ENCODE assay signal across 10 mouse cellular contexts in the genomic region with DNA sequence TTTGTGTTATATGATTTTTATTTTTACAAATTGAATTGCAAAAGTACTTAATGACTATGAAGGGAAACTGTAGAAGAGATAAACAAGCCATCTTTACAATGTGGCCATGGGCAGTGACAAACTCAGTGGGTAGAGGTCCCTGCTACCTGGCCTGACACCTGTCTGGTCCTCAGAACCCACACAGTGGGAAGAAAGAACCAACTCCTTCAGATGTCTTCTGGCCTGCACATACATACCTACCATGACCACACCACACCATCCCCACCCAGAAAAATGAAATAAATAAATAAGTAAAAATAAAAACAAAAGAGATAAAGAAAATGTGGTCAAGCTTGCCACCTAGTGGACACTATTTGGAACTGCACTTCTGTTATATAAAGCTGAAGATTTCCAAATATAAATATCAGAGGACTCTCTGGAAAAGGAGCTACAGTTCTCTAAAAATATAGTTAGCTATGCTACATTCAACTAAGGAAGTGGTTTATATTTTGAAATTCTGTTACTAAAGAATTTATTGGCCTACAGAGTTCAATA. TPM values are rescaled to one million over a fixed set of nuclear protein-coding genes. Genes with fewer than 3 reads are reported as not detected.
DNase-seq lines count a peak whose midpoint lies in the region; ATAC-seq and TF ChIP-seq lines count a peak whose summit lies in the region.
"Had no signal": no experiment of that assay in that cellular context is flagged by ENCODE, and none has a peak within 500 bp of the region (broad histone marks: within the 10 kb centered on the region; RNA-seq: fewer than 3 reads in every experiment).

No protein-coding gene starts in this region.

- H3K36me3 ChIP-seq in forebrain, embryonic 13.5 days (ENCODE audit: poor library complexity, severe bottlenecking), result peaks cover 17% of the 10 kb centered on the region
- peaks cover 44% of the 10 kb centered on the region for H3K36me3 ChIP-seq in forebrain, embryonic 10.5 days (replicated peaks)
- no peaks in the 10 kb centered on the region for H3K36me3 ChIP-seq in liver, adult 2 months (ENCODE audit: control insufficient read depth, insufficient read depth, low read length)
- peaks cover 5% of the 10 kb centered on the region; the same call in 1 of the 2 replicates for H3K36me3 ChIP-seq in liver, embryonic 12.5 days
- H3K36me3 ChIP-seq: stomach, embryonic 15.5 days had no signal

- H3K4me1 ChIP-seq in forebrain, embryonic 13.5 days, result no peaks in the 10 kb centered on the region
- H3K4me1 ChIP-seq in forebrain, embryonic 10.5 days, result no peaks in the 10 kb centered on the region
- no peaks in the 10 kb centered on the region for H3K4me1 ChIP-seq in liver, adult 2 months (ENCODE audit: control insufficient read depth, insufficient read depth, low read length)
- H3K4me1 ChIP-seq in liver, embryonic 12.5 days, result no peaks in the 10 kb centered on the region
- H3K4me1 ChIP-seq: heart, embryonic 13.5 days; stomach, embryonic 15.5 days had no signal

- H3K79me2 ChIP-seq in liver, adult 2 months (ENCODE audit: control insufficient read depth, insufficient read depth, low read length), result no peaks in the 10 kb centered on the region

- no peak overlapping the region for H3K9ac ChIP-seq in forebrain, embryonic 13.5 days
- H3K9ac ChIP-seq in liver, adult 2 months (ENCODE audit: low read depth, low read length), result no peak overlapping the region
- no peak overlapping the region for H3K9ac ChIP-seq in liver, embryonic 12.5 days
- H3K9ac ChIP-seq: heart, embryonic 13.5 days; stomach, embryonic 15.5 days had no signal

- DNase-seq in forebrain, embryonic 10.5 days (ENCODE audit: extremely low spot score, low spot score), result no peak
- DNase-seq in liver, adult 2 months (ENCODE audit: extremely low read depth, low read depth, low spot score), result peak; percentile 15
- peak; percentile 18 for DNase-seq in MEL-GATA-1-ER (ENCODE audit: extremely low read depth, low read depth)
- DNase-seq in mesoderm, embryonic 11.5 days (ENCODE audit: low read depth, low spot score), result peak; percentile 25
- no peak for DNase-seq in spleen, postnatal 14 days (ENCODE audit: low spot score in 2 of 2)
- no peak for DNase-seq in ovary, adult 18-20 months (ENCODE audit: low spot score)

- no peak overlapping the region for H3K4me2 ChIP-seq in forebrain, embryonic 13.5 days
- H3K4me2 ChIP-seq in liver, embryonic 12.5 days, result no peak overlapping the region
- H3K4me2 ChIP-seq: heart, embryonic 13.5 days; stomach, embryonic 15.5 days had no signal

- no peak overlapping the region for H3K4me3 ChIP-seq in forebrain, embryonic 13.5 days
- no peak overlapping the region for H3K4me3 ChIP-seq in forebrain, embryonic 10.5 days
- H3K4me3 ChIP-seq in liver, adult 2 months (ENCODE audit: insufficient read depth, low read depth, low read length), result no peak overlapping the region
- H3K4me3 ChIP-seq in liver, embryonic 12.5 days, result no peak overlapping the region
- H3K4me3 ChIP-seq: heart, embryonic 13.5 days; stomach, embryonic 15.5 days had no signal

- no peaks in the 10 kb centered on the region for H3K9me3 ChIP-seq in forebrain, embryonic 13.5 days (replicated peaks)
- H3K9me3 ChIP-seq in forebrain, embryonic 10.5 days, result no peaks in the 10 kb centered on the region
- H3K9me3 ChIP-seq in liver, embryonic 12.5 days (replicated peaks), result no peaks in the 10 kb centered on the region
- H3K9me3 ChIP-seq: heart, embryonic 13.5 days; stomach, embryonic 15.5 days had no signal

- TF ChIP-seq POLR2A in liver, adult 2 months (IDR thresholded peaks at IDR 0.05; ENCODE audit: extremely low read depth, insufficient read depth, low read length), result no peak

- TF ChIP-seq CTCF in liver, adult 2 months (IDR thresholded peaks at IDR 0.05; ENCODE audit: low read depth, low read length), result peak; percentile 25; the same call in 1 of the 2 replicates

- no peak overlapping the region for H3K27ac ChIP-seq in forebrain, embryonic 13.5 days
- H3K27ac ChIP-seq in forebrain, embryonic 10.5 days, result no peak overlapping the region
- no peak overlapping the region for H3K27ac ChIP-seq in liver, adult 2 months (replicated peaks; ENCODE audit: insufficient read depth, low read depth, low read length)
- H3K27ac ChIP-seq in liver, embryonic 12.5 days, result no peak overlapping the region
- H3K27ac ChIP-seq: heart, embryonic 13.5 days; stomach, embryonic 15.5 days had no signal

- ATAC-seq in forebrain, embryonic 13.5 days, result 0 out of 2 replicates have a peak, but pooled peaks have one; percentile 51
- no peak for ATAC-seq in liver, embryonic 12.5 days

- no peaks in the 10 kb centered on the region for H3K27me3 ChIP-seq in forebrain, embryonic 13.5 days
- no peaks in the 10 kb centered on the region for H3K27me3 ChIP-seq in forebrain, embryonic 10.5 days (ENCODE audit: poor library complexity, severe bottlenecking)
- no peaks in the 10 kb centered on the region for H3K27me3 ChIP-seq in liver, adult 2 months (ENCODE audit: control insufficient read depth, insufficient read depth, low read length)
- H3K27me3 ChIP-seq in liver, embryonic 12.5 days (replicated peaks), result no peaks in the 10 kb centered on the region
- H3K27me3 ChIP-seq: heart, embryonic 13.5 days; stomach, embryonic 15.5 days had no signal

RNA-seq across cellular contexts. Expression of a gene that starts 17.9 kb away (rescaled TPM):
- 16.5 and 18.1 TPM in 2 replicates for polyA plus RNA-seq in forebrain, embryonic 13.5 days (2015; fragmentation: Nextera tagmentation; extraction: Ambion mirVana)
- 25.9 and 27.7 TPM in 2 replicates for polyA plus RNA-seq in forebrain, embryonic 10.5 days (2016; fragmentation: Nextera tagmentation; extraction: Ambion mirVana)
- total RNA-seq in liver, adult 2 months (2014; rRNA removed), result 0.81 and 0.92 TPM in 2 replicates
- 0.95 and 1.1 TPM in 2 replicates for polyA plus RNA-seq in liver, adult 2 months (2012; rRNA removed)
- polyA plus RNA-seq in liver, embryonic 12.5 days (2016; fragmentation: Nextera tagmentation; extraction: Ambion mirVana), result 9.4 and 11.4 TPM in 2 replicates

RNA-seq across cellular contexts. Expression of a gene that starts 18.0 kb away (rescaled TPM):
- polyA plus RNA-seq in forebrain, embryonic 13.5 days (2015; fragmentation: Nextera tagmentation; extraction: Ambion mirVana), result 54.9 and 62.1 TPM in 2 replicates
- polyA plus RNA-seq in forebrain, embryonic 10.5 days (2016; fragmentation: Nextera tagmentation; extraction: Ambion mirVana), result 94.5 and 96.6 TPM in 2 replicates
- 8.1 and 9.4 TPM in 2 replicates for total RNA-seq in liver, adult 2 months (2014; rRNA removed)
- 3.8 and 6.4 TPM in 2 replicates for polyA plus RNA-seq in liver, adult 2 months (2012; rRNA removed)
- polyA plus RNA-seq in liver, embryonic 12.5 days (2016; fragmentation: Nextera tagmentation; extraction: Ambion mirVana), result 28.6 and 30.2 TPM in 2 replicates

RNA-seq across cellular contexts. Expression of a gene that starts 44.9 kb away (rescaled TPM):
- 16.5 and 19.4 TPM in 2 replicates for polyA plus RNA-seq in forebrain, embryonic 13.5 days (2015; fragmentation: Nextera tagmentation; extraction: Ambion mirVana)
- 40.5 and 41.1 TPM in 2 replicates for polyA plus RNA-seq in forebrain, embryonic 10.5 days (2016; fragmentation: Nextera tagmentation; extraction: Ambion mirVana)
- total RNA-seq in liver, adult 2 months (2014; rRNA removed), result 3.4 and 3.9 TPM in 2 replicates
- polyA plus RNA-seq in liver, adult 2 months (2012; rRNA removed), result 0.83 and 1.5 TPM in 2 replicates
- 13.1 and 13.4 TPM in 2 replicates for polyA plus RNA-seq in liver, embryonic 12.5 days (2016; fragmentation: Nextera tagmentation; extraction: Ambion mirVana)

Comparison
In these comparisons a context has a peak if more than half of its experiments do, and no peak if none do; other contexts are left out.
1. DNase-seq: peak in liver, adult 2 months (single experiment), MEL-GATA-1-ER (single experiment) and mesoderm, embryonic 11.5 days (single experiment); none in forebrain, embryonic 10.5 days (single experiment), spleen, postnatal 14 days (0 of 2) and ovary, adult 18-20 months (single experiment).